Mouse (Mus musculus): ENCODE data around the gene Asap2. TPM values are rescaled to one million over a fixed set of nuclear protein-coding genes. Genes with fewer than 3 reads are reported as not detected.

The Asap2 gene
- total RNA-seq, 2 experiments from 2014 or later, result 43.2 to 45.6 TPM

DNA sequence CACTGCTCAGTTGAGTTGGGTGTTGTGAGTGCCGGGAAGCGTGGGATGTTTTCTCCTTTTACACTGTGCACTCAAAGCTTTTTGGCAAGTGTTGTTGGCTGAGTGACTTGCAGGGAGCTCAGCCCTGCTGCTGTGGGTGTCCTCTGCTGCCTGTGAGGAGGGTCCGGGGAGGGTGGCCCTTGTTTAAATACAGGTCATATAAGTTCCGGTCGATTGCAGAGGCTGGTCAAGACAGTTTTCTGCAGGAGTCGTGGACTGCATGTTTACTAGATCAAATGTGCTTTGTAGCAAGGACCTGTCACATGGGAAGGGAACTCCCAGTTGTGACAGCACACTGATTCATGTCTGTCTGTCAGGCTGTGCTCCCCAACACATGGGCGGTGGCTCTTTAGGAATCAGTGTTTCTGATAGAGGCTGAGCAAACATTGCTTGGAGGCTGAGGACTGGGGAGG, 175.7 kb downstream of the Asap2 start:
- peak in 1 of 2 experiments; percentile 32 for DNase-seq (ENCODE audit: low spot score in 2 of 2)

DNA sequence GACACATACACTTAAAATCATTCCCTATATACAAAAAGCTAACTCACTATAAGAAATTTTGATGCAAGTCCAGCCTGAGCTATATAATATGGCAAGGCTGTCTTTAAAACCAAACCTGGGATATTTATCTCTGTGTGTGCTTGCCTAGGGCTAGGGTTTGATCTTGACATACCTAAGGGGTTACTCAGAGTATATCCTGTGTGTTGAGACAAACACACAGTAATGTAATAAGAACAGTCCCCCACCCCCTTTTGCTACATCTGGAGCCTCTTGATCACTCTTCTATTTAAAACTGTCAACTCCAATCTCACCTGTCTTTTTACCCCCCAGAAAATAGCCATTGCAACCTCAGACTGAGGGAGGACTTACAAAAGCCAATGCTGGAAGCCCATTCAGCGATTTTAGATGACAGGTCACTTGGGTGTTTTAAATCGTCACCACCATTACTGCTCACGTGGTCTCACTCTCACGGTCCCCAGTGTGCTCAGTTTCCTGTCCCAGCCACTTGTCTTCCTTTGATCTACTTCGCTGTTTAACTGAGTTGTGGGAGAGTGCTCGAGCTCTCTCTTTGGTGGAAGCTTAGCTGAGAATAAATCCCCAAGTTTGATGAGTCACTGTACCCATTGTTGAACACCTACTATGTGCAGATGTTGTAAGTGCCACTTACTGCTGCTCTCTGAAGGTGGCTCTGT, 176.8 kb downstream of the Asap2 start:
- DNase-seq (ENCODE audit: low spot score in 2 of 2), result no peak

DNA sequence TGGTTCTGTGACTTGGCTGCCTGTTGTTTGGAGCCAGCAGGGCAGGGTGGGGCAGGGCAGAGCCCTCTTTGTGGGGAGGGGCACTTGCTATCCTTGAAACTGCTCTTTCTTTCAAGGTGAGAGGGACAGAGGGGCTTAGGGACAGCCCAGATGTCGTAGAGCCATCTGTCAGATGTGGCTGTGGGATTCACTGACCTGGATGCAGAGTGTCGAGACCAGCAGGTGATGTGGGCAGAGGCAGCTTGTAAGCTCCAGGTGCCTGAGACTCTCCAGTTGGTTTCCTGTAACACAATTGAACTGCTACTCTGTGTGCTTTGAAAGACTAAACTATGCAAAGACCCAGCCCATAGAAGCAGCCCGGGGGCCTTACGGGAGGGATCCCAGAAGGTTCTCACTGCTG, 177.5 kb downstream of the Asap2 start:
- DNase-seq (ENCODE audit: low spot score in 2 of 2), result no peak

DNA sequence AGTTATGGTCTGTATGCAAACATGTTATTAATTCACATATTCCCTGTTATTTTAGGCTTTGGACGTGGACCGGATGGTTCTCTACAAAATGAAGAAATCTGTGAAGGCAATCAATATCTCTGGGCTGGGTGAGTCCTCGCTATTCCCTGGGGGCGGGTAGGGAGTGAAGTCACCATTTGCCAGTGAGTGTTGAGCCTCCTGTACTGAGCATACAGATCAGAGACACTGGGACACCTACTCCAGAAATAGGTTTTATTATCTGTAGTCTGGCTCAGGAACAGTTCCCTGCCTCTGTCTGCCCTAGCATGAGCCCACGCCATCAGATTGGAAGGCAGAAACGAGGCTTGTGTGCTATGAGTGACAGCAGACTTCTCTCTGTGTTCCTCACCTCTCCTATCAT, 177.9 kb downstream of the Asap2 start:
- DNase-seq (ENCODE audit: low spot score in 2 of 2), result no peak

DNA sequence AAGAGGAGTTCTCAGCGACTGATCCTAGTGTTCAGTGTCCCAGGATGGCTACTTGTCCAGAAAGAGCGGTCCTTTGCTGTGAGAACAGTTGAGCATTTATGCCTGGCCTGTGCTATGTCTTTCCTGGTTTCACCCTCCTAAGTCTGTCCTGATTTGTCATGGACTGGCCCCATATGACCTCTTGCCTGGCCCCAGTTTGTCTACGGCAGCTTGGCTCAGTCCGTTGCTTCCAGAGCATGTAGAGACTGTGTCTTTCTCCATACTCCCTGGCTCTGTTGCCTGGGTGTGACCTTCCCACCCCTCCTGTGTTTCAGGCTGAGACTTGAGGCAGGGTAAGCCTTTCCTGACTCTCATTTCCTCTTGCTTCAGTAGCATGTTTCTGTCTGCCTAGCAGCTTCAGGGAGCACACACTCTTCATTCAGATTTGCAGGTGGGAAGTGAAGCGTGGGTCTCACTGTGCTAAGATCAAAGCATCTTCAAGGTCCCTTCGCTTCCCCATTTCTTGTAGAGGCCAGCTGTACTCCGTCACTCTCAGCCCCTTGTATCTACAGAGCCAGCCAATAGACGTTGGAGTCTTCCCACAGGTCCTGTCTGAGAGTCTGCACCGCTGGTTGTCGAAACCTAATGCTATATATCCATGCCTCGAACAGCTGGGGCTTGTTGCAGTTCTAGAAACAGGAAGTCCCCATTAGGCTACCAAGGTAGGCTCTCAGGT, 181.7 kb downstream of the Asap2 start:
- no peak for DNase-seq (ENCODE audit: low spot score in 2 of 2)

DNA sequence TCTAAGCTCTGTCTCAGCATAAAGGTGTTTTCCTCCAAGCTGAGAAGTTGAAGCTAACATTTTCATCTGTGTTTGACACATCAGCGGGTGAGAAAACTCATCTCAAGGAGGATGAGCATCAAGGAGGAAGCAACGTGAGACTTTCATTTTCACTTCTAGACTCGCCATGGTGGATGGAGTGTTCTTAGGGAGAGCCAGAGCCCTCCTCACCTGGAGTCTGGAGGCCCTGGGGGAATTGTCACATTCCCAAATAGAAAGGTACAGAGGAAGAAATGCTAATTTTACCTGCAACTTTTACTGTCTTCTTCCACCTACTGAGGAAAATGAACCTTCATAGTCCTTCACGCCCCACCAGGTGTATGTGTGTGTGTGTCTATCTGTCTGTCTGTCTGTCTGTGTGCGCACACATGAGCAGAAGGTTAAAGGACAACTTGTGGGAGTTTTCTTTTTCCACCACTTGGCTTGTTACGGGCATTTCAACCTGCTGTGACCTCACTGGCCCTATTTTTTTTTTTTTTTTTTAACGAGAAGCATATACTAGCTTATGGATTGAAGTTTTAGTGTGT, 183.7 kb downstream of the Asap2 start:
- DNase-seq (ENCODE audit: low spot score in 2 of 2), result no peak

DNA sequence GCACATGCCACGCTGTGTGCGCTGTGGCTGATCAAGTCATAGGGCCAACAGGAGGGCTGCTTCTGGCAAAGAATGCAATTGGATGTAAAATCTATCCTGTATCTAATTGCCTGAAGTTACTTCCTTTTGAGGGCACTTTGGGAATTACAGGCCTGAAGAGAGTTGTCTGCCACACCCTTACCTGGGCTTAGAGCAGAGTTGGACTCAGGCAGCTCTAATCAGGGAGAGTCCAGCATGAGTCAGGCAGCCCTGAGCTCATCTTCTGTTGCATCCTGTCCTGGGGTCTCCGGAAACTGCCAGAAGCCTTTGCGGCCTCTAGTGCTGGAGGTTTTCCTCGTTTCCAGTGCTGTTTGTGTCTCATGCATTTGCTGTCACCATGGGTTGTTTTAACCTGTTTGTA, 186.1 kb downstream of the Asap2 start:
- no peak for DNase-seq (ENCODE audit: low spot score in 2 of 2)

DNA sequence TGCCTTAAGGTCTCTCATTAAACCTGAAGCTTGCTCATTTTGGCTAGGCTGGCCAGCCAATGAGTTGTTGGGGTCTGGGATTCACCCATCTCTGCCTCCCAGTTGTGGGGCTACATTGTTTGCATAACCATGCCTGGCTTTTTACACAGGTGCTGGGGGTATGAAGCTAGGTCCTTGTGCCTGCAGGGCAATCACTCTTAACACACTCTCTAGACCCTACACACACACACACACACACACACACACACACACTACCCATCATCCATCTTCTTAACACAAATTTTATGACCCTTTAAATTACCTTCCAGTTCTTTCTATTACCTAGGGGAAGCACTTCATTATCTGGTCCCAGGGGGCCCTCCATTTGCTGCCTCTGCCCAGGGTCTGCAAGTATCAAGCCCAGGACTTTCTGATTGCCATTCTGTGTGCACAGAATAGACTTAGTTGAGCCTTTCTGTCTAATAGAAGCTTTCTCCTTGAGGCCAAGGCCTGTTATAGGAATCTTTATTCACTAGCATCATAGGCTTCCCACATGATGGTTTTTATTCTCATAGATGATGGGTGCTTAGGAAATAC, 187.0 kb downstream of the Asap2 start:
- DNase-seq (ENCODE audit: low spot score in 2 of 2), result no peak

DNA sequence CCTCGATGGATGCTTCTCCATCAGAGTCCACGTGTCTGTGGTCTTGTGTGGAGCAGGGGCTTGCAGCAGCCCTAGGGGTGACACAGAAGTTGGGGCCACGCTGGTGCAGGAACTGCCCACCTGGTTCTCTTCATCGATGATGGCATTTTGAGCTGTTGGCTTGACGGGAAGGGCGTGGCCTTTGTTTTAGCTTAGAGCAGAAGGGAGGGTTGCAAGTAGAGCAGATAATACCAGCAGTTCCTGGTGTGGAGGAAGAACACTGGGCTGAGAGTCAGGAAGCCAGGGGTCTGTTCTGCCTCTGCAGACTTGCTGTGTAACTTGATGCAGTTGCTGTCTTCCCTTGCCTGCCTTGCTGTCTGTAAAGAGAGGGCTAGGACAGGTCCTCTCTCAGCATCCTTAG, 189.8 kb downstream of the Asap2 start:
- DNase-seq (ENCODE audit: low spot score in 2 of 2), result no peak

DNA sequence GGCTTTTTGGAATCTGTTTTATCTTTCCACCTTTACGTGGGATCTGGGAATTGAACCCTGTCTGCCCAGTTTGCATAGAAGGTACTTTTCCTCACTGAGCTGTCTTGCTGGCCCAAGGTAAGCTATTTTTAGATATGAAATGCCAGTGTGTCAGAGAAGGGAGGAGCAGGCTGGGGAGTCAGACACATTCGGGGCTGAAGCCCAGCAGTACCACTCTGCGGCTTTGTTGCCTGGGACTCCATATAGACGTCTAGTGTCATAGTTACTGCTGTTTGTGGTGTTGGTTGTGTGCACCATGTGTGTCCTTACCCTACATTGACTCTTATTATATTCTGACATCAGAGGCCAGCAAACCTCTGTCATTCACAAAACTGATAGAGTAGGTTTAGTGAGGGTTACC, 192.5 kb downstream of the Asap2 start:
- no peak for DNase-seq (ENCODE audit: low spot score in 2 of 2)

DNA sequence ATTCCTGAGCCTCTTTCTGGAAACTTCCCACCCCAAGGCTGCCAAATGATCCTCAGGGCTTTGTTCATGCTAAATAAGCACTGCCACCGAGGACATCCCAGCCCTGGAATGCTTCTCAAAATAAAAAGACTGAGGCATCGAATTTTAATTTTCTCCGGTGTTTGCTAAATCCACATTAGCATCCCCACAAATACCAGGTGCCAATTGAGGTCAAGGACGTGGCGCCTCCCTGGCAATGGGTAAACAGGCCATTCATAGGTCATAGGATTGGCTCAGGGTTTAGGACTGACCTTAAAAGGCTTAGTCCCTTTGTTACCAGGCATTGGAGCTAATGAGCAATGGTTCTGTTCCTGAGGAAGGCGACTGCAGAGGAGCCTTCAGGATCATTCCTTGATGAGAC, 193.1 kb downstream of the Asap2 start:
- no peak for DNase-seq (ENCODE audit: low spot score in 2 of 2)

DNA sequence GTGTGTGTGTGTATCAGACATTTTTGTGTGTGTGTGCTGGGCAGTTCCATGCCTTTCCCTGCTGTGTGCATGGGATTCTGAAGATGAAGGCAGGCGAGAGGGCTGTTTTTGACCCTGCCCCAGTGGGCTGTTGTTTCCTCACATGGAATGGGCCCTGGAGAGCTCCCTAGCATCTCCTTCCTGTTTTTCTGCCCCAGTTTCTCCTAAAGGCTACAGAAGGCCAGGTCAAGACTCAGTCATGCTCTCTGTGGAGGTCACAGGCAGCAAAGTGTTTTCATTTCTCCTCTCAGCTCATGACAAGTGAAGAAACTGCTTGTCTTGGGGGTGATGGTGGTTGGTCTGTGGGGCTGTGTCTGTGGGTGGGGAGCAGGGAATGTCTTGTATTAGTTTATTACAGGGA, 195.9 kb downstream of the Asap2 start:
- DNase-seq (ENCODE audit: low spot score in 2 of 2), result no peak

DNA sequence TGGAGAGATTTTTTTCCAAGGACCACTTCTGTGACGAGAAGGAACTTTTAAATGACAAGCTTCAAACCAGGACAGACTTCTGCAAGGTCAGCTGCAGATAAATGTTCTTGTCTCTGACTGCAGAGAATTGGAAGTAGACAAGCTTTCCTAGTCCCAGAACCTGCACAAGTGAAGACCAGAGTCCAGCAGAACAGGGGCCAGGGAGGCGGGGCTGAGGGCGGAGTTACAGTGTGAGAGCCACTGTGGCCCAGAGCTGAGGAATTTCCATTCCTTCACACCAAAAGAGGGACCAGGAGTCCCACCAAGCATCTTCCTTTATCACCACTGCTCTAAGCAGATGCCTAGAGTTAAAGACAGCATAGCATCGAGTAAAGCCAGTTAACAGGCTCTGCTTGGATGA, 198.6 kb downstream of the Asap2 start:
- DNase-seq (ENCODE audit: low spot score in 2 of 2), result peak in 1 of 2 experiments; percentile 47

DNA sequence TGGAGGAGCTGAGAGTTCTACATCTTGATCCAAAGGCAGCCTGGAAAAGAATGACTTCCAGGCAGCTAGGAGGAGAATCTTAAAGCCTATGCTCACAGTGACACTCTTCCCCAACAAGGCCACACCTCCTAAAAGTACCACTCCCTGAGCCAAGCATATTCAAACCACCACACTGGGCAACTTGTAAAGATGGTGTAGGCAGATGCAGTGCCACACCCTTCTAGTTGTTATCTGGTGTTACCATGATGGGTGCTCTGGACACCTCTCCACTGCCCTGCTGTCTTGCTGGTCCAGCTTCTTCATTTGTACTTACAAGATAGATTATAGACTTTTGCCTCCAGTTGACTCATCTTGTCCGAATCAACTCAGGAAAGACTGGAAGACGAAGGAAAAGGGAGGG, 201.3 kb downstream of the Asap2 start:
- no peak for DNase-seq (ENCODE audit: low spot score in 2 of 2)

DNA sequence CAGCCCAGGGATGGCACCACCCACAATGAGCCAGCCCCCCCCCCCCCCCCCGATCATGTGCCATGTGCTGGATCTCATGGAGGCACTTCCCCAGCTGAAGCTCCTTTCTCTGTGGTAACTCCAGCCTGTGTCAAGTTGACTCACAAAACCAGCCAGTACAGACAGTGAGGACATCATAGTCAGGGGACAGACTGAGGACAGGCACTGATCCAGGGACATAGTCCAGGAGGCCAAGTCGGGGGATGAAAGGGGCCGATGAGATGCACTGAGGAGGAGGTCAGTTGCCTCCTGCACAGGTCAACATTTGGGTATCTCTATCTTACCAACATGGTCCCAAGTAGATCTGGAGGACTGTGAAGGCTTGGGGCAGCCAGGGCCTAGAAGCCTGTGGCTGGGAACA, 205.2 kb downstream of the Asap2 start:
- DNase-seq (ENCODE audit: low spot score in 2 of 2), result no peak

DNA sequence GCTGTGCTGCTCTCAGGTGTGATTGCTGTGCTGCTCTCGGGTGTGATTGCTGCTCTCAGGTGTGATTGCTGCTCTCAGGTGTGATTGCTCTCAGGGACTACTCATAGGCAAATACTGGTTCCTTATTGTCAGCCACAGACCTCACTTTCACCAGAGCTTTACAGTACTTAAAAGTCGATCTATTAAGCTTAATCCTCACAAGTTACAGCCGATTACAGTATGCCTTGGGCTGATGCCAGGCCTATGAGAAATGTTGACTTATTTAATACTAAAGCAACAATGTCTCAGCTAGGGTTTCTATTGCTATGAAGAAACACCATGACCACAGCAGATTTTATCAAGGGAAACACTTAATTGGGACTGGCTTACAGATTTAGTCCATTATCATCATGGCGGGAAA, 206.2 kb downstream of the Asap2 start:
- DNase-seq (ENCODE audit: low spot score in 2 of 2), result no peak

DNA sequence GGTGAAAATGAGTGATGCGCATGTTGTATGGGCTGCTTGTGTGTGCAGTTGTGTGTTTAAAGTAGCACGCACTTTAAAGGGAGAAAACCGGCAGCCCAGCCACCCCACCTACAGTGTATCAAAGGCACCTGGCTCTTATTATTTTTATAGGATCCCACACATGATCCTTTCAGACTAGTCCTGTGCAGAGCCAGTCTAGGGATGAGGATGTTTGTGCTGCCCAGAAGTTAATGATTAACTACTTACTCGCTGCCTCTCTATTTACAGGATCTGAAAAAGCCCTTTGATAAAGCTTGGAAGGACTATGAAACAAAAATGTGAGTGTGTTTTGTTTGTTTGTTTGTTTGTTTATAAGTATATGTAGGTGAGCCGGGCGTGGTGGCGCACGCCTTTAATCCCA, 210.4 kb downstream of the Asap2 start:
- no peak for DNase-seq (ENCODE audit: low spot score in 2 of 2)

DNA sequence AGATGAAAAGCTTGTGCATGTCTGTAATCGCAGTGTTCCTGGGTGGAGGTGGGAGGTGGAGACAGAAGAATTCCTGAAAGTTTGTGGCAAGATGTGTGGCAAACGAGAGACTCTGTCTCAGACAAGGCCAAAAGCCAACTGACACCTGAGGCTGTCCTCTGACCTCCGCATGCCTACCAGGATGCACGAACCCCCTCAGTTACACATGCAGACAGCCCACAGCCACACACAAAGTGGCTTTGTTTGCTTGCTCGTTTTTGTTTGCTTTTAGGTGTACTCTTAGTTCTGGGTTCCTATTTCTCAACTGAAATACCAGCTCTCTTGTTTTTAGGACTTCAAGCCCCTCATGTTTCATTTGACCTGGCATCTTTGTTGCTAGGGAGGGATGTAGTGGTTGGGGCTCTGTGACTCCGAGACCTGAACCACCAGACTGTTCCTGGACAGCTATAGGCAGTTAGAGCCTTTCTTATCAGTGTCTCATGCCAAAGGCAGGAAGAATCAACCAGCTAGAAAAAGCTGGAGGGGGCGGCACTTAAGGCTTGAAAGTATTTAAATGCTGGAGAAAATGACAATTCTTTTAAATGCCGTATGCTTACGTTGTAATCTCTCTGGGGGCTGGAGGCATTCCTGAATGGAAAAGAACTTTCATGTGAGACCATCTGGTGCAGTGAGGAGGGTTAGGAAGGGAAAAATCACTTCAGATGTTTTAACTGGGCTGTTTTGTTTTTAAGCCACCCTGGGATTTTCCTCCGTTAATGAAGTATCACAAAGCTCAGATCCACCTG, 211.4 kb downstream of the Asap2 start:
- no peak for DNase-seq (ENCODE audit: low spot score in 2 of 2)

DNA sequence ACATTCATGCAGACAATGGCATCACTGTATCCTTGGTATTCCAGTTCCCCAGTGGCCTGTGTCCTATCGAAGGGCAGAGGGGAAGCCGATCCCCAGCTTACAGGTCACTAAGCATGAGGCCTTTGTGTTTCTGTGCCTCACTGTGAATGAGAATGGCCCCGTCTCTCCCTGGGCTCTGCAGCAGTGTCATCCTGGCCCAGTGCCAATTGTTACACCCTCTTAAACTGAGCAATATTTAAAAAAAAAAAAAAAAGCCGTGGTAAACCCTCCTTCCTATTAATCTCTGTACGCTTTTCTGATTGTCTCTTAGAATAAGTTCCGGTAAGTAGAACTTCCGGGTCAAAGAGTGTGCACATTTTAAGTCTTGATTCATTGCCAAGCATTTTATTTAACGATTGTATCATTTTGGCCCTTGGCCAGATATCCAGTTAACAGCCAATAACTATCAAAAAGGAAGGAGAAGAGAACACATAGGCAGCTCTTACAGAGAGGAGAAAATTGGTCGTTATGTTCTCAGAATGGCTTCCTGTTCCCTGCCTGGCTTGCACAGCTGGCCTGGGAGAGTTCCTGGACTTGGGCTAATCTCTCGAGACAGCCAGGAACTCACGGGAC, 214.5 kb downstream of the Asap2 start:
- DNase-seq (ENCODE audit: low spot score in 2 of 2), result peak; percentile 27 to 41

DNA sequence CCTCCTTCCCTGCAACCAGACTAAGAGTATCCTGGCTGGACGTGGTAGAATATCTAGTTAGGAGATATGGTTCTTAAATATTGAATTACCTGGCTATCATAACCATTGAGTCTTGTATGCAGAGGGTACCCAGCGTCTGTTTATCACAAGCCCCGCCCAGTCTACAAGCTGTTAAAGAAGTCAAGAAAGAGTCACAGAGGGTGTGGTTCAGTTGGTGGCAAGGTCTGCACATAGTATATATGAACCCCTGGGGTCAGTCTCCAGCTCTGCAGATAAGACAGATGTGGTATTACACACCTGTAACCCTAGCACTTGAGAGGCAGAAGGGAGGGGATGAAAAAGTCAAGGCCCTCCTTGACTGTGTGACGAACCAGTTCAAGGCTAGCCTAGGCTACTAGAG, 215.5 kb downstream of the Asap2 start:
- no peak for DNase-seq (ENCODE audit: low spot score in 2 of 2)

DNA sequence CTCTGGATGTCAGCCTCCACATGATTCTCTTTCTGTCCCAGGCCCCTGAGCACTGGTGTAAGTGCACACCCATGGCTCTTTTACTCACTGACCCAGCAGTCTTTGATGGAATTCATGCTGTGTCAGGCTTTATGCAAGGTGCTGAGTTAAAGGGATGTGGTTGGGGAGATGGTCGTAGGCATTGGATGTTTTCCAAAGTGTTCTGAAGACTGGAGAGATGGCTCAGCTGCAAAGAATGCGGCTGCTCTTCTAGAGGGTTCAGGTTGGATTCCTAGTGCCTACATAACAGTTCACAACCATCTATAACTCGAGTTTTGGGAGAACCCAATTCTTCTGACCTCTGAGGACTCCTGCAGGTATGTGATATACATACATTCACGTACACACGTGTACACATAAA, 217.2 kb downstream of the Asap2 start:
- no peak for DNase-seq (ENCODE audit: low spot score in 2 of 2)
